Mouse (Mus musculus) hindbrain, embryonic 14.5 days (tissue): ENCODE data around the gene Tbrg1. TPM values are rescaled to one million over a fixed set of nuclear protein-coding genes. Genes with fewer than 3 reads are reported as not detected.

ENCODE experiments used
- ATAC-seq: fragments of 200-750 bp; cut with Nextera tagmentation; 2 replicates; pipeline ENCODE4 v1.8.0; 2017; ENCODE audit warnings: moderate number of reproducible peaks, mild to moderate bottlenecking, moderate TSS enrichment, moderate library complexity; ENCODE audit not compliant: low FRiP score
- DNase-seq: peaks from one replicate; pipeline ENCODE4 v3.0.0-alpha.2; 2015; ENCODE audit warnings: low spot score
- H3K27ac ChIP-seq: fragments of 300-500 bp; sonication (generic); 2 replicates; pipeline ENCODE4 v1.5.1; 2014; ENCODE audit warnings: mild to moderate bottlenecking, moderate library complexity
- H3K27me3 ChIP-seq: fragments of 300-500 bp; sonication (generic); 2 replicates; pipeline ENCODE4 v1.6.1; 2014; ENCODE audit warnings: mild to moderate bottlenecking, low read length, mixed read lengths; ENCODE audit not compliant: control insufficient read depth, insufficient read depth
- H3K36me3 ChIP-seq: fragments of 300-500 bp; sonication (generic); replicated peaks from 2 replicates; pipeline ENCODE4 v1.6.1; 2014; ENCODE audit not compliant: control insufficient read depth, insufficient read depth
- H3K4me1 ChIP-seq: fragments of 300-500 bp; sonication (generic); replicated peaks from 2 replicates; pipeline ENCODE4 v1.6.1; 2014; ENCODE audit warnings: antibody characterized with exemption, low read length, mixed read lengths; ENCODE audit not compliant: control insufficient read depth, insufficient read depth
- H3K4me2 ChIP-seq: fragments of 300-500 bp; sonication (generic); replicated peaks from 2 replicates; pipeline ENCODE4 v1.6.1; 2014; ENCODE audit warnings: mild to moderate bottlenecking, moderate library complexity
- H3K4me3 ChIP-seq: fragments of 300-500 bp; sonication (generic); replicated peaks from 2 replicates; pipeline ENCODE4 v1.5.1; 2014; ENCODE audit warnings: mild to moderate bottlenecking, low read length
- H3K9ac ChIP-seq: fragments of 300-500 bp; sonication (generic); 2 replicates; pipeline ENCODE4 v1.6.1; 2014
- H3K9me3 ChIP-seq: fragments of 300-500 bp; sonication (generic); 2 replicates; pipeline ENCODE4 v1.6.1; 2016; ENCODE audit warnings: low read length; ENCODE audit not compliant: control insufficient read depth
- WGBS: fragments of 180-500 bp; shearing (Covaris S2); extraction: QIAGEN DNeasy Blood & Tissue Kit; methylation state at CpG from one replicate; pipeline ENCODE4 v1.1.7; 2014; 5-methylcytosine and 5-hydroxymethylcytosine counted together
- polyA plus RNA-seq: library from polyadenylated mRNA; unstranded; fragments of >200 nt; fragmentation: Nextera tagmentation; extraction: Ambion mirVana; gene quantifications from 2 replicates; pipeline ENCODE4 v1.2.1, GENCODE M21; 2014

The Tbrg1 gene
- polyA plus RNA-seq, 1 experiment from 2014 or later: 91.3 TPM

GRCm38 (mm10) chr9:37636800-37637542, 20.1 kb downstream of the Tbrg1 start:
- no peaks in the 10 kb centered on the region for H3K27me3 ChIP-seq
- ATAC-seq (no peak), DNase-seq (no peak)
- H3K9me3 ChIP-seq: no peaks in the 10 kb centered on the region
- no peaks in the 10 kb centered on the region for H3K36me3 ChIP-seq
- H3K4me1 ChIP-seq: no peaks in the 10 kb centered on the region
- 65% methylated on average over 6 of the region's 6 CpGs for whole genome bisulfite sequencing
- H3K4me2 ChIP-seq: no peak overlapping the region
- H3K4me3 ChIP-seq: no peak overlapping the region
- no peak overlapping the region for H3K9ac ChIP-seq
- H3K27ac ChIP-seq: no peak overlapping the region

GRCm38 (mm10) chr9:37636335-37636734, 20.8 kb downstream of the Tbrg1 start:
- H3K4me3 ChIP-seq: no peak overlapping the region
- 13% methylated on average over 7 of the region's 7 CpGs for WGBS
- ATAC-seq: no peak

GRCm38 (mm10) chr9:37634269-37634668, 22.8 kb downstream of the Tbrg1 start:
- no peak for DNase-seq
- no peaks in the 10 kb centered on the region for H3K27me3 ChIP-seq
- WGBS: 90% methylated on average over 3 of the region's 3 CpGs
- no peaks in the 10 kb centered on the region for H3K9me3 ChIP-seq
- no peak overlapping the region for H3K4me3 ChIP-seq
- H3K27ac ChIP-seq: no peak overlapping the region
- H3K4me2 ChIP-seq: no peak overlapping the region
- no peak for ATAC-seq
- no peak overlapping the region for H3K9ac ChIP-seq
- no peaks in the 10 kb centered on the region for H3K4me1 ChIP-seq
- H3K36me3 ChIP-seq: no peaks in the 10 kb centered on the region

More at GRCm38 (mm10) chr9:37636335-37636734, 20.8 kb downstream of the Tbrg1 start:
- DNase-seq: peak; percentile 66
- no peaks in the 10 kb centered on the region for H3K27me3 ChIP-seq
- no peak overlapping the region for H3K4me2 ChIP-seq
- H3K36me3 ChIP-seq: no peaks in the 10 kb centered on the region
- no peaks in the 10 kb centered on the region for H3K4me1 ChIP-seq
- H3K9me3 ChIP-seq: no peaks in the 10 kb centered on the region
- no peak overlapping the region for H3K9ac ChIP-seq
- H3K27ac ChIP-seq: no peak overlapping the region

GRCm38 (mm10) chr9:37632305-37632704, 24.8 kb downstream of the Tbrg1 start:
- DNase-seq: no peak
- no peak for ATAC-seq
- 88% methylated on average over 2 of the region's 2 CpGs for WGBS

GRCm38 (mm10) chr9:37629941-37630340, 27.2 kb downstream of the Tbrg1 start:
- Histone ChIP-seq H3K4me2 (no peak overlapping the region), H3K4me1 (peaks cover 17% of the 10 kb centered on the region)

More at GRCm38 (mm10) chr9:37632305-37632704, 24.8 kb downstream of the Tbrg1 start:
- H3K4me3 ChIP-seq: no peak overlapping the region
- no peak overlapping the region for H3K9ac ChIP-seq
- H3K4me1 ChIP-seq: no peaks in the 10 kb centered on the region
- no peak overlapping the region for H3K4me2 ChIP-seq
- H3K9me3 ChIP-seq: no peaks in the 10 kb centered on the region
- no peaks in the 10 kb centered on the region for H3K36me3 ChIP-seq
- H3K27ac ChIP-seq: no peak overlapping the region
- no peaks in the 10 kb centered on the region for H3K27me3 ChIP-seq

GRCm38 (mm10) chr9:37628581-37628980, 28.5 kb downstream of the Tbrg1 start:
- Histone ChIP-seq H3K36me3 (no peaks in the 10 kb centered on the region), H3K9me3 (no peaks in the 10 kb centered on the region), H3K27me3 (no peaks in the 10 kb centered on the region), H3K27ac (no peak overlapping the region), H3K9ac (no peak overlapping the region), H3K4me2 (no peak overlapping the region), H3K4me1 (peaks cover 17% of the 10 kb centered on the region), H3K4me3 (no peak overlapping the region)
- WGBS: 33% methylated on average over 4 of the region's 4 CpGs
- DNase-seq (no peak), ATAC-seq (no peak)

More at GRCm38 (mm10) chr9:37629941-37630340, 27.2 kb downstream of the Tbrg1 start:
- H3K9ac ChIP-seq: no peak overlapping the region
- no peaks in the 10 kb centered on the region for H3K27me3 ChIP-seq
- H3K9me3 ChIP-seq: no peaks in the 10 kb centered on the region
- no peak for DNase-seq
- WGBS: 95% methylated on average over 2 of the region's 2 CpGs
- ATAC-seq: no peak
- no peak overlapping the region for H3K27ac ChIP-seq
- no peaks in the 10 kb centered on the region for H3K36me3 ChIP-seq
- H3K4me3 ChIP-seq: no peak overlapping the region

GRCm38 (mm10) chr9:37627263-37627662, 29.8 kb downstream of the Tbrg1 start:
- H3K4me2 ChIP-seq: no peak overlapping the region
- no peak for ATAC-seq
- WGBS: 94% methylated on average over 1 of the region's 1 CpGs
- H3K9ac ChIP-seq: no peak overlapping the region
- H3K27ac ChIP-seq: peak overlapping the region; percentile 57; the same call in 1 of the 2 replicates
- no peak for DNase-seq
- H3K36me3 ChIP-seq: no peaks in the 10 kb centered on the region
- no peak overlapping the region for H3K4me3 ChIP-seq
- peaks cover 17% of the 10 kb centered on the region for H3K4me1 ChIP-seq
- H3K27me3 ChIP-seq: no peaks in the 10 kb centered on the region
- no peaks in the 10 kb centered on the region for H3K9me3 ChIP-seq

- ATAC-seq (peak; percentile 64), DNase-seq (no peak)
- Histone ChIP-seq H3K4me3 (no peak overlapping the region), H3K9ac (peak overlapping the region; percentile 35), H3K27me3 (no peaks in the 10 kb centered on the region), H3K4me1 (peaks cover 17% of the 10 kb centered on the region), H3K27ac (peak overlapping the region; percentile 91), H3K36me3 (no peaks in the 10 kb centered on the region), H3K4me2 (peak overlapping the region; percentile 31), H3K9me3 (no peaks in the 10 kb centered on the region)
- WGBS: 7% methylated on average over 3 of the region's 3 CpGs
Measured at GRCm38 (mm10) chr9:37626103-37626567, 31.0 kb downstream of the Tbrg1 start.

- ATAC-seq (peak; percentile 85), DNase-seq (peak; percentile 66)
- H3K9ac ChIP-seq: peak overlapping the region; percentile 35
- no peaks in the 10 kb centered on the region for H3K27me3 ChIP-seq
- H3K9me3 ChIP-seq: no peaks in the 10 kb centered on the region
- peak overlapping the region; percentile 91 for H3K27ac ChIP-seq
- peak overlapping the region; percentile 31 for H3K4me2 ChIP-seq
- peaks cover 17% of the 10 kb centered on the region for H3K4me1 ChIP-seq
- no peak overlapping the region for H3K4me3 ChIP-seq
- 6% methylated on average over 7 of the region's 7 CpGs for WGBS
- no peaks in the 10 kb centered on the region for H3K36me3 ChIP-seq
Measured at GRCm38 (mm10) chr9:37625641-37626040, 31.5 kb downstream of the Tbrg1 start.
